Mouse (Mus musculus) hindbrain, embryonic 10.5 days (tissue): ENCODE measurements at regions not wholly inside any gene's neighbourhood (a gene's known extent, or its start where the extent isn't known, plus 50 kb on each side); places are given as distances from the start of the nearest gene placed in this dataset.

Experiments used
- DNase-seq: peaks from one replicate; pipeline ENCODE4 v3.0.0-alpha.2; 2017; ENCODE audit warnings: low spot score
- H3K27ac ChIP-seq: fragments of 300-500 bp; sonication (generic); 2 replicates; pipeline ENCODE4 v1.5.1; 2016; ENCODE audit warnings: mild to moderate bottlenecking, moderate library complexity
- H3K27me3 ChIP-seq: fragments of 300-500 bp; sonication (generic); 2 replicates; pipeline ENCODE4 v1.6.1; 2016; ENCODE audit warnings: mild to moderate bottlenecking; ENCODE audit not compliant: poor library complexity, insufficient read depth, severe bottlenecking
- H3K36me3 ChIP-seq: fragments of 300-500 bp; sonication (generic); 2 replicates; pipeline ENCODE4 v1.6.1; 2016; ENCODE audit warnings: mild to moderate bottlenecking, moderate library complexity
- H3K4me1 ChIP-seq: fragments of 300-500 bp; sonication (generic); replicated peaks from 2 replicates; pipeline ENCODE4 v1.6.1; 2016; ENCODE audit warnings: mild to moderate bottlenecking
- H3K4me3 ChIP-seq: fragments of 300-500 bp; sonication (generic); 2 replicates; pipeline ENCODE4 v1.5.1; 2016; ENCODE audit warnings: mild to moderate bottlenecking, moderate library complexity
- H3K9me3 ChIP-seq: fragments of 300-500 bp; sonication (generic); 2 replicates; pipeline ENCODE4 v1.6.1; 2016; ENCODE audit warnings: mild to moderate bottlenecking, moderate library complexity
- WGBS: fragments of 180-500 bp; shearing (Covaris S2); methylation state at CpG from one replicate; pipeline ENCODE4 v1.1.7; 2016; 5-methylcytosine and 5-hydroxymethylcytosine counted together

DNA sequence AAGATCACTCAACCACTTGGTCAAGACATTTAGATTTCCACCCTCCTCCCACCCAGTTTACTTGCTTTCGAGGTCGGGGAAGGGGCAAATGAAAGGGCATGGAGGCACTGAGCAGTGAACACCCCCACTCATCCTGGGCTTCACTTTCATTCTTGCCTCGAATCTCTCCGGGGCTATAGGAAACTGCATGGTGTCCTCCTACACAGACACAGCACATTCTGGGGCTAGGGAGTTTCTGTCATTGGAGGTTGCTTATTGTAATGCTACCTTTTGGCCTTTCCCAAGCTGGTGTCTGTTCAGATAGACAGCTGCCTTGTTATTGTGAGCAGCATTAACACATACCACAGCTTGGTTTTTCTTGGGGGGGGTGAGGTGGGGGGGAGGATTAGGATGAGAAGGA, 523.9 kb downstream of the 1810013L24Rik start:
- 0 out of 2 replicates have a peak, but pooled peaks cover 4% of the 10 kb centered on the region for H3K9me3 ChIP-seq
- no peaks in the 10 kb centered on the region for H3K4me1 ChIP-seq
- H3K4me3 ChIP-seq = no peak overlapping the region
- H3K27ac ChIP-seq = no peak overlapping the region
- no peak for DNase-seq
- no peaks in the 10 kb centered on the region for H3K27me3 ChIP-seq
- WGBS = 85% methylated on average over 4 of the region's 4 CpGs
- no peaks in the 10 kb centered on the region for H3K36me3 ChIP-seq

DNA sequence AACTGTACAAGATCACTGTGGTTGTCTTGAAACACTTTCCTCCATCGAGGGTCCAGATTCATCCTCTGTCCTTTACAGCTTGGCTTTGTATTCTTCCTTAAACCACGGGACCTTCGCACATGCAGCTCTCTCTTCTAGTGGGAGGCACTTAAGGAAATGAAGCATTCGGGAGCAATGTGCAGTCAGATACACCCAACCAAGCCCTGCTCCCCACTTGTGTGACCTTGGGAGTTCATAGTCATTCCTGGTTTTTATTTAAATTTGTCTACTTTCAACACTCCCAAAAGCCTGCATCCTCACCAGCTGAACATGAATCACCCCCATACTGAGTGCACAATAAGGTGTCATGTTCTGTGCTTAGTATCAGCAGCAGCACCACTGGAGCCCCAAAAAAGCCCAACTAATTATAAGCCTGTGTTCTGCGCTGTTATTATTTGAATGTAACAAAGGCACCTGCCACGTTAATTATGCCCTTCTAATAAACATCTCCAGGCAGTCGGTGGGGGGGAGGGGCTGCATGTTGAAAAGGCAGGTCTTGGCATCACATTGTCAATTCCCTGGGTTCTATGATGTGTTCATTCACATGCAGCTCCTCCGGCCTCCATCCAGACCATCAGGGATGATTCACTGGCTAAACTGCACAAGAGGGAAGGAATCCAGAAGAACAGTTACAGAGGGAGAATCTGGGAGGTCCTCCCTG, 524.6 kb downstream of the 1810013L24Rik start:
- Histone ChIP-seq H3K27ac (no peak overlapping the region), H3K4me1 (no peaks in the 10 kb centered on the region), H3K27me3 (no peaks in the 10 kb centered on the region), H3K4me3 (no peak overlapping the region), H3K9me3 (0 out of 2 replicates have a peak, but pooled peaks cover 4% of the 10 kb centered on the region), H3K36me3 (no peaks in the 10 kb centered on the region)
- 81% methylated on average over 8 of the region's 8 CpGs for WGBS
- DNase-seq = no peak

DNA sequence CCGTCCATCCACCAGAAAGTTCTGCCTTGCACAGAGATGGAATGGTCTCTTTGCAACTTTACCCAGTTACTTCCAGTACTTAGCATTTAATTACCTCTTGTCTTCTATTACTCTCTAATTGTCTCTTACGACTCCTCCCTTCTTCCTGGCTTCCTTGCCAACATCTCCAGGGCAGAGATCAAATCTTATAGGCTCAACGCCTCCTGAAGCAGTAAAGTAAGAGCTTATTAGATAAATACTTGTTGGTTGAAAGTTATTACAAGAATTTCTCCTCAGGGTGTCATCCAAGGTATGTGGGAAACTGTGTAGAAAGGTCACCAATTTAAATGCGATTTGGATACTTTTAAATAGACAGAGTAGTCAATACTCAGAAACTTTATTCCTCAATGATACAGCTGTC, 528.8 kb downstream of the 1810013L24Rik start:
- H3K4me1 ChIP-seq = no peaks in the 10 kb centered on the region; the same call in 1 of the 2 replicates
- no peak overlapping the region for H3K4me3 ChIP-seq
- H3K9me3 ChIP-seq = 0 out of 2 replicates have a peak, but pooled peaks cover 4% of the 10 kb centered on the region
- 88% methylated on average over 4 of the region's 4 CpGs for WGBS
- H3K36me3 ChIP-seq = no peaks in the 10 kb centered on the region
- H3K27me3 ChIP-seq = no peaks in the 10 kb centered on the region
- no peak overlapping the region for H3K27ac ChIP-seq
- no peak for DNase-seq

DNA sequence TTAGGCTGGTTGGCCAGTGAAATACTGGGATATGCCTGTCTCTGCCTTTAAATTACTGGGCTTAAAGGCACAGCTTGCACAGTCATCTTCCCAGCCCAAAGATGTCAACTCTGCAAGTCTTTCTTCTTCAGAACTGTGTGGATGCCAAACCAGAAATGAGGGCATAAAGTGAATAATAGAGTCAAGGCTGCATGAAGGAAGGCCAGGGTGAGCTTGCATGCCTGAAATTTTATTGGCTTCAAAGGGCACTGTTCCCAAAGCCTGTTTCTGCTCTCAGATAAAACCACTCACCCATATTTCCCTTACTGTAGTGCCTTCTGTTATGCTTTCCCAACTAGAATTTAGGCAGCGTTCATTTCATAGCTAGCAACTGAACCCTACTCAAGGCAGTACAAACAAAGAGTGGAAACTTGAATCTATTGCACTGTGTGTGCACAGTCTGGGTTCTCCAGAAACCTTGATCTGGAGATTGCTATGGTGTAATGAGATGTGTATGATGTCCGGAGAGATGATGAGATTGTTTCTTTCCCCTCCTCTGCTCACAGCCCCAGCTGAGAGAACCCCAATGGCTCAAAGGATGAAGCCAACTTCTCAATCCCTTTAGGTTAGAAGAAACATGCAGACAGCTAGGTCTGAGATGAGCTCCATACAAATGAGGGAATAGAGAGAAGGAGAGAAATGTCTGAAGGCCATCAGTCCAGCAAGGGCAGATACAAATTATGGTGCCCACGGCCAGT, 529.7 kb downstream of the 1810013L24Rik start:
- no peaks in the 10 kb centered on the region; the same call in 1 of the 2 replicates for H3K4me1 ChIP-seq
- no peak for DNase-seq
- H3K4me3 ChIP-seq = no peak overlapping the region
- no peaks in the 10 kb centered on the region for H3K27me3 ChIP-seq
- H3K9me3 ChIP-seq = 0 out of 2 replicates have a peak, but pooled peaks cover 4% of the 10 kb centered on the region
- no peaks in the 10 kb centered on the region for H3K36me3 ChIP-seq
- WGBS = 91% methylated on average over 3 of the region's 3 CpGs
- no peak overlapping the region for H3K27ac ChIP-seq

DNA sequence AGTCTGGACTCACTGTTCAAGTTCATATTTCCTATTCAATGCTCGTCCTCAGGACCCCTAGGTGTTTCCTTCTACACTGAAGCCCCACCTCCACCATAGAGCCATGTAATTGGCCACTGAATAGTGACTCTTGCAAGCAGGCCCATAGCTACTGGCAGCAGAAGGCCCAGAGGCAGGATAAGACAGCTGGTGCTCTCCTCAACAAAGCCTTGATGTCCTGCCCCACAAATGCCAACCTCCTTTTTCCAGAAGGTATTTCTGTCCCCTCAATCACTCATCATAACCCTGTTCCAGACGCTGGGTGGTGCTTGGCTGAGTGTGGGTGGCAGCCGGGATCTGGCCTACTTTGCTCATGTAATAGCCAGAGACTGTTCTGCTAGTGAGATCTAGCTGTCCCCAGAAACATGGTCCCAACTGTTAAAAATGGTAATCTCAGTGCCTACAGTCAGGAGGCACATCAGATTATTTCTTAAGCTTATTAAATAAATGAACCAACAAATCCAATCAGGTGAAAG, 530.9 kb downstream of the 1810013L24Rik start:
- no peaks in the 10 kb centered on the region for H3K27me3 ChIP-seq
- H3K27ac ChIP-seq = no peak overlapping the region
- no peak overlapping the region for H3K4me3 ChIP-seq
- 81% methylated on average over 3 of the region's 3 CpGs for WGBS
- DNase-seq = no peak
- H3K36me3 ChIP-seq = no peaks in the 10 kb centered on the region
- H3K4me1 ChIP-seq = no peaks in the 10 kb centered on the region; the same call in 1 of the 2 replicates
- 0 out of 2 replicates have a peak, but pooled peaks cover 4% of the 10 kb centered on the region for H3K9me3 ChIP-seq

DNA sequence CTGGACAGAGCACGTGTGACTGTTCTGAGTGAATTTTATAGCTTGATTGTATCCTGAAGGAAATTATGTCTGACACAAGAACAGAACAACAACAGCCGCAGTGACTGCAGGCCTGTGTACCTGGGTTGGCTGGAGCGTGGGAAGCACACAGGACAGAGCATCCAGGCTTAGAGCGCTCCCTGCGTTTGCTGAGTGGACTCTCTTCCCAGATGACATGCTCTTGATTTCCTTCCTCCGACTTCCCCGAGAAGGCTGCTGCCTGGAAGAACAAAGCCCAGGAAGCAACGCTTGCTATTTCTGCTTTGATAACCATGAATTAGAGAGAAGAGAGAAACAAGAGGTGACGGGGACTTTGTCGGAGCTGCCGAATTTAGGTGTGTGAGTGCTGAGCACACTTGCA, 532.2 kb downstream of the 1810013L24Rik start:
- Histone ChIP-seq H3K9me3 (0 out of 2 replicates have a peak, but pooled peaks cover 4% of the 10 kb centered on the region), H3K27ac (no peak overlapping the region), H3K4me1 (no peaks in the 10 kb centered on the region; the same call in 1 of the 2 replicates), H3K27me3 (no peaks in the 10 kb centered on the region), H3K4me3 (no peak overlapping the region), H3K36me3 (no peaks in the 10 kb centered on the region)
- no peak for DNase-seq
- 54% methylated on average over 11 of the region's 11 CpGs for WGBS

DNA sequence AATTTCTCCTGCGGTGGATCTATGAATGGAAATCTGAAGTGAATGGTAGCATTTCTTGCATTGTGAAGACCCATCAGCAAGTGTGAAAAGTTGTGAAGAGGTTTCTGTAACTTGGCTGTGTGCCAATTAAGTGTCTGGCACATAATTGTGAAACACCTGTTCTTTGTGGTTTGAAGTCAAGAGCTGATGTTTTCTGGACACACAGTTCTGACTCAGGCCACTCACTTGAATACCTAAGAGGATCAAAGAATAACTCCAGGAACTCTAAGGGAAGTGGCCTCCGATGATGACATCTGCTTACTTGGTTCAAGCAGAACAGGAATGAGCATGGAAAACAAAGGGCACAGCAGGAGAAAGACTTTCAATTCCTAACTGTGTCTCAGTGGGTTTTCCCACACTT, 534.2 kb downstream of the 1810013L24Rik start:
- Histone ChIP-seq H3K4me3 (no peak overlapping the region), H3K9me3 (no peaks in the 10 kb centered on the region), H3K36me3 (no peaks in the 10 kb centered on the region), H3K27me3 (no peaks in the 10 kb centered on the region), H3K4me1 (no peaks in the 10 kb centered on the region; the same call in 1 of the 2 replicates), H3K27ac (no peak overlapping the region)
- DNase-seq = no peak
- 55% methylated on average over 2 of the region's 2 CpGs for WGBS

DNA sequence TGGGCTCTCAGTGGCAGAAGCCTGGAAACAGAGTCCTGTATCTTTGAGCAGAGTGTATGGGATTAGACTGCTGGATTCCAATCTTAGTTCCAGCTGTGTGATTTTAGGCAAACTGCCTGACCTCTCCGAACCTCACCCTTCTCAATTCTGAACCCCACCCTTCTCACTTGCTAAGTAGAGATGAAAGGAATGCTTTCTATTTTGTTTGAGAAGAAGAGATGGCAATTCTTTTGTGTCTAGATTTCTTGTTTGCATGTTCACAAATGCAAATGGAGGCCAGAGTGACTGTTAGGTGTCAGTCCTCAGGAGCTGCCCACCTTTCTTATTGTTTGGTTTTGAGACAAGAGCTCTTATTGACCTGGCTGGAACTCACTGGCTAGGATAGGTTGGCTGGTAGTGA, 561.1 kb downstream of the 1810013L24Rik start:
- Histone ChIP-seq H3K27ac (no peak overlapping the region), H3K4me3 (no peak overlapping the region), H3K4me1 (no peaks in the 10 kb centered on the region), H3K9me3 (no peaks in the 10 kb centered on the region), H3K36me3 (no peaks in the 10 kb centered on the region), H3K27me3 (no peaks in the 10 kb centered on the region)
- 64% methylated on average over 1 of the region's 1 CpGs for WGBS
- DNase-seq = no peak

DNA sequence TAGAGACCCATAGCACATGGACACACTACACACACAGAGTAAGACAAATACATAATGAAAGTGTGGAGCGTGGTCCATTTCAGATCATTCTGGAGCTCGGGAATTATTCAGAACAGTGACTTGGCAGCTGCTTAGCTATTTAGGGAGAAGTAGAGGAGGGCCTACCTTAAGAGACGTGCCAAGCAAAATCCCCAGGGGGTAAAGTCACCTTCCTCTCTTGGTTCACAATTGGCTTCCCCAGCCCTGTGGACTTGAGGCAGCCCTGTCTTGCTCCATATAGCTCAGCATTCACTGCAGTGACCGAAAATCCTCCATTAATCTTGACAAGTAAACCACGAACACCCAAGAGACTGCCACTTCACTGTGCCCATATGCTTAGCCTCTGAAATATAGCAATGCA, 574.8 kb downstream of the 1810013L24Rik start:
- whole genome bisulfite sequencing = 84% methylated on average over 5 of the region's 5 CpGs

DNA sequence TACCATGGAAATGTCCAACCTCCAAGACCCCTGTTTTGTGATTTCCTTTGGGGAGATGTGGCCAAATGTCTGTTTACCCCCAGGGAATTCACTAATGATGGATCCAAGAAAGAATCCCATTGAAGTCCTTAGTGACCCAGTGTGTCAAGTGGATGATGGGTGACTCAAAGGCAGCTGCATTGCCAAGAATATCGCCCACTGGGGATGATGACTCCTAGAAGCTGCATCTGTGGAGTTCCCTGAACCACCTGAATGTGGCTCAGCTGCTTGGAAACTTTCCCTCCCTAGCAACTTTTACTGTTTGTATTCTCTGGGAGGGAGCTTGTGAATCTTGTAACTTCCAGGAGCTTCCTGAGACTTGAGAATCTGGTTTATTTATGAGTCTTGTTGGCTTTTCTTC, 578.3 kb downstream of the 1810013L24Rik start:
- Histone ChIP-seq H3K27me3 (no peaks in the 10 kb centered on the region), H3K9me3 (no peaks in the 10 kb centered on the region), H3K27ac (no peak overlapping the region), H3K36me3 (no peaks in the 10 kb centered on the region), H3K4me3 (no peak overlapping the region), H3K4me1 (no peaks in the 10 kb centered on the region)
- 85% methylated on average over 1 of the region's 1 CpGs for WGBS
- DNase-seq = no peak

More for the DNA sequence above, 574.8 kb downstream of the 1810013L24Rik start:
- no peaks in the 10 kb centered on the region for H3K27me3 ChIP-seq
- no peaks in the 10 kb centered on the region for H3K36me3 ChIP-seq
- DNase-seq = no peak
- no peak overlapping the region for H3K27ac ChIP-seq
- no peaks in the 10 kb centered on the region for H3K4me1 ChIP-seq
- no peaks in the 10 kb centered on the region for H3K9me3 ChIP-seq
- no peak overlapping the region for H3K4me3 ChIP-seq

DNA sequence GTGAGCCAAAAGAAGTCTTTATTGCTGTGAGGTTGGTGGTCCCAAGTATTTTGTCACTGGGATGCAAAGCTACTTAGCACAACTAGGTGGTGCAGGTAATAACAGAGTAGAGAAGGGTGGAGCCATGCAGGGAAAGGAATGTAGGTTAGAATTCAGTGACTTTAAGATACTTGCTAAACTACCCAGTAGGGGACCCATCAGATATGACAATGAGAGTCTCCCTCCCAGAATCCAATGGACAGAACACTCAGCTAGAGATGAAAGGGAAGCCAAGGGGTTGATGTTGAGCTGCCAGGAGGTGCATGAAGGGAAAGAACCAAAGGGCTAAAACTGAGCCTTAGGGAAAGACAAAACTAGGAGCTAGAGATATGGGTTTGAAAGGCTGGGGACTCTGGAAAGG, 564.9 kb downstream of the Grin2a start:
- no peaks in the 10 kb centered on the region for H3K36me3 ChIP-seq
- DNase-seq = no peak
- H3K4me3 ChIP-seq = no peak overlapping the region
- no peaks in the 10 kb centered on the region for H3K9me3 ChIP-seq
- H3K27me3 ChIP-seq = no peaks in the 10 kb centered on the region
- H3K4me1 ChIP-seq = no peaks in the 10 kb centered on the region
- H3K27ac ChIP-seq = no peak overlapping the region

DNA sequence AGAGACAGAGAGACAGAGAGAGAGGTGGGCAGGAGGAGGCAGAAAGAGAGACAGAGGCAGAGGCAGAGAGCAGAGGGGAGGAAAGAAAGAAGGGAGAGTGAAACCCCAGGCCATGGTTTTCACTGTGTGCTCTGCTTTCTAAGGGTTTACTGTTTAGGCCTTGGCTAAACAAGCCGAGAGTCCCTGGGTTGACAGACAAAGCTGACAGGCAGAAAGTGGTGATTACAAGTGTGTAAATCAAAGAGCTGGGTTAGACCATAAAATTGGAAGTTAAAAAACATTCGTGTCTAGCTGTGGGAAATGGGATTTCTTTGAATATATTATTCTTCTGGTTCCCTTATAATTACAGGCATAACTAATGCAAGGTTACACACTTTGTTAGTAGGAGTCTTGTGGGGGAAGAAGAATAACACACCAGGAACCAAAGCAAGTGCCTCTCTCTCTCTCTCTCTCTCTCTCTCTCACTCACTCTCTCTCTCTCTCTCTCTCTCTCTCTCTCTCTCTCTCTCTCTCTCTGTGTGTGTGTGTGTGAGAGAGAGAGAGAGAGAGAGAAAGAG, 556.0 kb downstream of the Grin2a start:
- DNase-seq = no peak
- Histone ChIP-seq H3K4me3 (no peak overlapping the region), H3K27ac (no peak overlapping the region), H3K4me1 (0 out of 2 replicates have a peak, but pooled peaks cover 2% of the 10 kb centered on the region), H3K36me3 (no peaks in the 10 kb centered on the region), H3K9me3 (no peaks in the 10 kb centered on the region), H3K27me3 (peaks cover 18% of the 10 kb centered on the region)
- WGBS = 21% methylated on average over 2 of the region's 2 CpGs

DNA sequence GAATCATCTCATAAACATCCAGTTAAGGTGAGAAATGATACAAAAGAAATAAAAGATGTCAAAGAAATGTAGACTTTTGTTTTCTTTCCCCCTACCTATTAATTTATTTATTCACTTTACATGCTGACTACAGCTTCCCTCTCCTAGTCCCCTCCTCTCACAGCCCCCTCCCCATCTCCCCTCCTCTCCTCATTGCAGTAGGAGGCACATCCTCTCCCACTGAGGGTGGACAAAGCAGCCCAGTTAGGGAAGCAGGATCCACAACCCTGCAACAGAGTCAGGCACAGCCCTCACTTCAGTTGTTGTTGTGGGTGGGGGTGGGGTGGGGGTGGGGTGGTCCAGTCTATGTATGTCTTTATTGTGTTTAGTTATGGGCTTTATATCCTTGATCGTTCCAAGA, 555.5 kb downstream of the Grin2a start:
- DNase-seq = no peak
- WGBS = 74% methylated on average over 1 of the region's 1 CpGs
- H3K27ac ChIP-seq = no peak overlapping the region
- 0 out of 2 replicates have a peak, but pooled peaks cover 2% of the 10 kb centered on the region for H3K4me1 ChIP-seq
- peaks cover 18% of the 10 kb centered on the region for H3K27me3 ChIP-seq
- no peak overlapping the region for H3K4me3 ChIP-seq
- H3K36me3 ChIP-seq = no peaks in the 10 kb centered on the region
- no peaks in the 10 kb centered on the region for H3K9me3 ChIP-seq
